Mouse (Mus musculus): Measurements from ENCODE around the gene Sppl2b. TPM values are rescaled to one million over a fixed set of nuclear protein-coding genes. Genes with fewer than 3 reads are reported as not detected.

Gene Sppl2b
- 169 and 173 TPM in 2 replicates for polyA plus RNA-seq (2012; rRNA removed)

DNA sequence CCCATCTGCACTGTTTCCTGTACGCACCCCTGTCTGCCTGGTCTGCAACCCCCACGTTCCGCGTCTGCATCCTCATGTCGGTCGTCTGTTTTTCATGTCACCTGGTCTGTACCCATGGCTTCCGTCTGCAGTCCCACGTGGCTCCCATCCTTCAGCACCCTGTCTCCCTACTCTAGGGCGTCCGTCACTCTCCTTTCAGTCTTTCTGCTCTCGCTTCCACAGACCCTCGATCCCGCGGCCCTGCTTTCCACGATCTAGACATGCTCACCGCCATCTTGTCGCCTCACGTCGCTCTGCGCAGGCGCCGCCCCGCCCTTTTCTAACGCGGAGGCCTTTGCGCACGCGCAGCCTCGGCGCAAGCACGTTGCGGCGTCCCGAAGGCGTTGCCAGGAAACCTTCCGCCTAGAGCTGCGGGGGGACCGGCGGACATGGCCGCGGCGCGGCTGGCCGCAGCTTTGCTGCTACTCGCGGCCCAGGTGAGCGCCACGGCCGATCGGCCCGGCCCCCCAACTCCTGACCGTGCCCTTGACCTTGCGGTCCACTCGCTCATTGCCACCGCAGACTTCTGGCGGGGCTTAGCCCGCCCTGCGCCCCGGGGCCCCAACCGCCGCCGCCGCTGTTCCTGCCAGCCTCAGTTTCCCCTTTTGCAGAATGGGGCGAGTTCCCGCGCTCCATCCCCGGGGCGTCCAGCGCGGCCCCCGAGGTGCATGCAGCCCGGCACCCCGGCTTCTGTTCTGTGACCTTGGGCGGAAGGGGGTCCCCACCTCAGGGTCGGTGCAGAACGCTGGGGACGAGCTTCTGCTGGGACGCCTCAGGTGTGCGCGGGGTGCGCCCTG, at the start of gene Sppl2b, which contains the start of gene Lsm7:
Sppl2b (plus strand) TSS at position 363 of the 836 bp plus-strand sequence.
Lsm7 (minus strand) TSS at position 297 of the 836 bp plus-strand sequence.
- Histone ChIP-seq H3K4me1 (ENCODE audit: control insufficient read depth, insufficient read depth, low read length) (peaks cover 2% of the 10 kb centered on the region), H3K27ac (ENCODE audit: control insufficient read depth, insufficient read depth, low read depth, low read length) (peak within 1 kb of the TSS; percentile 34)
- TF ChIP-seq CTCF (IDR thresholded peaks at IDR 0.05; ENCODE audit: control insufficient read depth, insufficient read depth, insufficient replicate concordance, low read depth, low read length) (no peak), POLR2A (IDR thresholded peaks at IDR 0.05; ENCODE audit: control insufficient read depth, low read depth, low read length) (peak; percentile 88)

GRCm38 (mm10) chr10:80805322-80805721, 49.8 kb upstream of the Sppl2b start:
- TF ChIP-seq POLR2A (IDR thresholded peaks at IDR 0.05; ENCODE audit: control insufficient read depth, low read depth, low read length), result no peak
- H3K4me1 ChIP-seq (ENCODE audit: control insufficient read depth, insufficient read depth, low read length), result peaks cover 39% of the 10 kb centered on the region
- 0 out of 2 replicates have a peak overlapping the region, but pooled peaks have one; percentile 7 for H3K27ac ChIP-seq (ENCODE audit: control insufficient read depth, insufficient read depth, low read depth, low read length)
- no peak overlapping the region for H3K4me3 ChIP-seq (ENCODE audit: control insufficient read depth, low read depth, low read length)
- no peaks in the 10 kb centered on the region for H3K27me3 ChIP-seq (ENCODE audit: control insufficient read depth, insufficient read depth, low read length)
- no peaks in the 10 kb centered on the region; the same call in 1 of the 2 replicates for H3K36me3 ChIP-seq (ENCODE audit: control insufficient read depth, insufficient read depth, low read length)

More for the DNA sequence above, at the start of gene Sppl2b, which contains the start of gene Lsm7:
- Histone ChIP-seq H3K27me3 (ENCODE audit: control insufficient read depth, insufficient read depth, low read length) (no peaks in the 10 kb centered on the region), H3K36me3 (ENCODE audit: control insufficient read depth, insufficient read depth, low read length) (no peaks in the 10 kb centered on the region; the same call in none of the 2 replicates), H3K4me3 (ENCODE audit: control insufficient read depth, low read depth, low read length) (peak within 1 kb of the TSS; percentile 81)

- Histone ChIP-seq H3K4me3 (ENCODE audit: control insufficient read depth, low read depth, low read length) (no peak overlapping the region), H3K27me3 (ENCODE audit: control insufficient read depth, insufficient read depth, low read length) (no peaks in the 10 kb centered on the region), H3K36me3 (ENCODE audit: control insufficient read depth, insufficient read depth, low read length) (no peaks in the 10 kb centered on the region; the same call in 1 of the 2 replicates), H3K4me1 (ENCODE audit: control insufficient read depth, insufficient read depth, low read length) (peaks cover 39% of the 10 kb centered on the region), H3K27ac (ENCODE audit: control insufficient read depth, insufficient read depth, low read depth, low read length) (no peak overlapping the region)
- TF ChIP-seq CTCF (IDR thresholded peaks at IDR 0.05; ENCODE audit: control insufficient read depth, insufficient read depth, insufficient replicate concordance, low read depth, low read length) (peak; percentile 55; the same call in 1 of the 2 replicates), POLR2A (IDR thresholded peaks at IDR 0.05; ENCODE audit: control insufficient read depth, low read depth, low read length) (no peak)
These were observed 49.1 kb upstream of the Sppl2b start for GRCm38 (mm10) chr10:80805925-80806324.

- H3K27ac ChIP-seq (ENCODE audit: control insufficient read depth, insufficient read depth, low read depth, low read length), result peak overlapping the region; percentile 58
- peaks cover 39% of the 10 kb centered on the region for H3K4me1 ChIP-seq (ENCODE audit: control insufficient read depth, insufficient read depth, low read length)
- H3K27me3 ChIP-seq (ENCODE audit: control insufficient read depth, insufficient read depth, low read length), result no peaks in the 10 kb centered on the region
These were observed 48.6 kb upstream of the Sppl2b start for GRCm38 (mm10) chr10:80806341-80807056.

GRCm38 (mm10) chr10:80807057-80807627, 47.9 kb upstream of the Sppl2b start:
- no peak; the same call in 1 of the 2 replicates for TF ChIP-seq POLR2A (IDR thresholded peaks at IDR 0.05; ENCODE audit: control insufficient read depth, low read depth, low read length)
- no peak for TF ChIP-seq CTCF (IDR thresholded peaks at IDR 0.05; ENCODE audit: control insufficient read depth, insufficient read depth, insufficient replicate concordance, low read depth, low read length)
- peaks cover 39% of the 10 kb centered on the region for H3K4me1 ChIP-seq (ENCODE audit: control insufficient read depth, insufficient read depth, low read length)
- H3K4me3 ChIP-seq (ENCODE audit: control insufficient read depth, low read depth, low read length), result peak overlapping the region; percentile 69
- no peaks in the 10 kb centered on the region; the same call in 1 of the 2 replicates for H3K36me3 ChIP-seq (ENCODE audit: control insufficient read depth, insufficient read depth, low read length)
- H3K27me3 ChIP-seq (ENCODE audit: control insufficient read depth, insufficient read depth, low read length), result no peaks in the 10 kb centered on the region
- peak overlapping the region; percentile 58 for H3K27ac ChIP-seq (ENCODE audit: control insufficient read depth, insufficient read depth, low read depth, low read length)

More at GRCm38 (mm10) chr10:80806341-80807056, 48.6 kb upstream of the Sppl2b start:
- no peak for TF ChIP-seq CTCF (IDR thresholded peaks at IDR 0.05; ENCODE audit: control insufficient read depth, insufficient read depth, insufficient replicate concordance, low read depth, low read length)
- no peak; the same call in 1 of the 2 replicates for TF ChIP-seq POLR2A (IDR thresholded peaks at IDR 0.05; ENCODE audit: control insufficient read depth, low read depth, low read length)
- Histone ChIP-seq H3K4me3 (ENCODE audit: control insufficient read depth, low read depth, low read length) (peak overlapping the region; percentile 69), H3K36me3 (ENCODE audit: control insufficient read depth, insufficient read depth, low read length) (no peaks in the 10 kb centered on the region; the same call in 1 of the 2 replicates)

GRCm38 (mm10) chr10:80808099-80808984, 46.7 kb upstream of the Sppl2b start:
- Histone ChIP-seq H3K4me3 (ENCODE audit: control insufficient read depth, low read depth, low read length) (peak overlapping the region; percentile 37), H3K27ac (ENCODE audit: control insufficient read depth, insufficient read depth, low read depth, low read length) (peak overlapping the region; percentile 55), H3K4me1 (ENCODE audit: control insufficient read depth, insufficient read depth, low read length) (peaks cover 39% of the 10 kb centered on the region), H3K36me3 (ENCODE audit: control insufficient read depth, insufficient read depth, low read length) (no peaks in the 10 kb centered on the region; the same call in 1 of the 2 replicates), H3K27me3 (ENCODE audit: control insufficient read depth, insufficient read depth, low read length) (no peaks in the 10 kb centered on the region)
- no peak; the same call in 1 of the 2 replicates for TF ChIP-seq POLR2A (IDR thresholded peaks at IDR 0.05; ENCODE audit: control insufficient read depth, low read depth, low read length)
- TF ChIP-seq CTCF (IDR thresholded peaks at IDR 0.05; ENCODE audit: control insufficient read depth, insufficient read depth, insufficient replicate concordance, low read depth, low read length), result no peak
